Mouse (Mus musculus): ENCODE data around the gene Sema4c. TPM values are rescaled to one million over a fixed set of nuclear protein-coding genes. Genes with fewer than 3 reads are reported as not detected.

Gene Sema4c
- polyA plus RNA-seq, 1 experiment = 16.6 TPM

GRCm38 (mm10) chr1:36590664-36591063 is 32.5 kb upstream of the Sema4c start:
- Histone ChIP-seq H3ac (ENCODE audit: control insufficient read depth, insufficient read length, low read depth) (no peak overlapping the region), H3K27me3 (ENCODE audit: control insufficient read depth, insufficient read depth, insufficient read length) (no peaks in the 10 kb centered on the region), H3K36me3 (ENCODE audit: control insufficient read depth, insufficient read depth) (no peaks in the 10 kb centered on the region), H3K4me3 (ENCODE audit: insufficient read depth, poor library complexity, severe bottlenecking) (no peak overlapping the region), H3K79me3 (ENCODE audit: low read depth) (no peaks in the 10 kb centered on the region), H3K79me2 (ENCODE audit: control insufficient read depth, insufficient read depth) (no peaks in the 10 kb centered on the region)
- no peak for TF ChIP-seq MYOD1 (IDR thresholded peaks at IDR 0.05; ENCODE audit: control insufficient read depth, insufficient read length, low read depth)
- TF ChIP-seq FOSL1 (IDR thresholded peaks at IDR 0.05; ENCODE audit: insufficient read depth, low read length, poor library complexity, severe bottlenecking) = no peak
- TF ChIP-seq MAX (IDR thresholded peaks at IDR 0.05) = no peak
- TF ChIP-seq USF1 (IDR thresholded peaks at IDR 0.05; ENCODE audit: low read depth) = no peak
- no peak for TF ChIP-seq CEBPB (IDR thresholded peaks at IDR 0.05; ENCODE audit: low read depth)
- TF ChIP-seq MYOG (IDR thresholded peaks at IDR 0.05; ENCODE audit: control insufficient read depth, extremely low read depth, insufficient read length) = no peak
- no peak for TF ChIP-seq CTCF (IDR thresholded peaks at IDR 0.05; ENCODE audit: control insufficient read depth, insufficient read depth, insufficient read length)

- Histone ChIP-seq H3K36me3 (ENCODE audit: control insufficient read depth, insufficient read depth) (no peaks in the 10 kb centered on the region), H3K79me3 (ENCODE audit: low read depth) (no peaks in the 10 kb centered on the region), H3K4me3 (ENCODE audit: insufficient read depth, poor library complexity, severe bottlenecking) (no peak overlapping the region), H3ac (ENCODE audit: control insufficient read depth, insufficient read length, low read depth) (no peak overlapping the region), H3K27me3 (ENCODE audit: control insufficient read depth, insufficient read depth, insufficient read length) (no peaks in the 10 kb centered on the region), H3K79me2 (ENCODE audit: control insufficient read depth, insufficient read depth) (no peaks in the 10 kb centered on the region)
- no peak for TF ChIP-seq MYOD1 (IDR thresholded peaks at IDR 0.05; ENCODE audit: control insufficient read depth, insufficient read length, low read depth)
- TF ChIP-seq MAX (IDR thresholded peaks at IDR 0.05) = no peak
- no peak for TF ChIP-seq FOSL1 (IDR thresholded peaks at IDR 0.05; ENCODE audit: insufficient read depth, low read length, poor library complexity, severe bottlenecking)
- no peak for TF ChIP-seq CEBPB (IDR thresholded peaks at IDR 0.05; ENCODE audit: low read depth)
- TF ChIP-seq CTCF (IDR thresholded peaks at IDR 0.05; ENCODE audit: control insufficient read depth, insufficient read depth, insufficient read length) = no peak
- TF ChIP-seq MYOG (IDR thresholded peaks at IDR 0.05; ENCODE audit: control insufficient read depth, extremely low read depth, insufficient read length) = no peak
- TF ChIP-seq USF1 (IDR thresholded peaks at IDR 0.05; ENCODE audit: low read depth) = no peak
Observed at GRCm38 (mm10) chr1:36589486-36589885, 31.3 kb upstream of the Sema4c start.

- Histone ChIP-seq H3K79me3 (ENCODE audit: low read depth) (no peaks in the 10 kb centered on the region), H3K79me2 (ENCODE audit: control insufficient read depth, insufficient read depth) (no peaks in the 10 kb centered on the region), H3ac (ENCODE audit: control insufficient read depth, insufficient read length, low read depth) (no peak overlapping the region), H3K27me3 (ENCODE audit: control insufficient read depth, insufficient read depth, insufficient read length) (no peaks in the 10 kb centered on the region), H3K36me3 (ENCODE audit: control insufficient read depth, insufficient read depth) (no peaks in the 10 kb centered on the region), H3K4me3 (ENCODE audit: insufficient read depth, poor library complexity, severe bottlenecking) (no peak overlapping the region)
- no peak for TF ChIP-seq MYOD1 (IDR thresholded peaks at IDR 0.05; ENCODE audit: control insufficient read depth, insufficient read length, low read depth)
- TF ChIP-seq FOSL1 (IDR thresholded peaks at IDR 0.05; ENCODE audit: insufficient read depth, low read length, poor library complexity, severe bottlenecking) = no peak
- no peak for TF ChIP-seq USF1 (IDR thresholded peaks at IDR 0.05; ENCODE audit: low read depth)
- no peak for TF ChIP-seq CTCF (IDR thresholded peaks at IDR 0.05; ENCODE audit: control insufficient read depth, insufficient read depth, insufficient read length)
- no peak for TF ChIP-seq MYOG (IDR thresholded peaks at IDR 0.05; ENCODE audit: control insufficient read depth, extremely low read depth, insufficient read length)
- no peak for TF ChIP-seq MAX (IDR thresholded peaks at IDR 0.05)
- TF ChIP-seq CEBPB (IDR thresholded peaks at IDR 0.05; ENCODE audit: low read depth) = no peak
Observed at GRCm38 (mm10) chr1:36588476-36589450, 30.6 kb upstream of the Sema4c start.

GRCm38 (mm10) chr1:36587860-36588259 is 29.7 kb upstream of the Sema4c start:
- H3K4me3 ChIP-seq (ENCODE audit: insufficient read depth, poor library complexity, severe bottlenecking) = no peak overlapping the region
- no peaks in the 10 kb centered on the region for H3K27me3 ChIP-seq (ENCODE audit: control insufficient read depth, insufficient read depth, insufficient read length)
- no peaks in the 10 kb centered on the region for H3K79me2 ChIP-seq (ENCODE audit: control insufficient read depth, insufficient read depth)
- no peak overlapping the region for H3ac ChIP-seq (ENCODE audit: control insufficient read depth, insufficient read length, low read depth)
- TF ChIP-seq CEBPB (IDR thresholded peaks at IDR 0.05; ENCODE audit: low read depth) = no peak
- TF ChIP-seq MYOG (IDR thresholded peaks at IDR 0.05; ENCODE audit: control insufficient read depth, extremely low read depth, insufficient read length) = no peak
- TF ChIP-seq FOSL1 (IDR thresholded peaks at IDR 0.05; ENCODE audit: insufficient read depth, low read length, poor library complexity, severe bottlenecking) = no peak
- no peak for TF ChIP-seq MYOD1 (IDR thresholded peaks at IDR 0.05; ENCODE audit: control insufficient read depth, insufficient read length, low read depth)
- TF ChIP-seq USF1 (IDR thresholded peaks at IDR 0.05; ENCODE audit: low read depth) = no peak
- no peak for TF ChIP-seq MAX (IDR thresholded peaks at IDR 0.05)
- no peak for TF ChIP-seq CTCF (IDR thresholded peaks at IDR 0.05; ENCODE audit: control insufficient read depth, insufficient read depth, insufficient read length)
- H3K79me3 ChIP-seq (ENCODE audit: low read depth) = no peaks in the 10 kb centered on the region
- H3K36me3 ChIP-seq (ENCODE audit: control insufficient read depth, insufficient read depth) = no peaks in the 10 kb centered on the region

- H3K79me2 ChIP-seq (ENCODE audit: control insufficient read depth, insufficient read depth) = no peaks in the 10 kb centered on the region
- no peaks in the 10 kb centered on the region for H3K27me3 ChIP-seq (ENCODE audit: control insufficient read depth, insufficient read depth, insufficient read length)
- no peaks in the 10 kb centered on the region for H3K36me3 ChIP-seq (ENCODE audit: control insufficient read depth, insufficient read depth)
- no peak overlapping the region for H3ac ChIP-seq (ENCODE audit: control insufficient read depth, insufficient read length, low read depth)
- H3K79me3 ChIP-seq (ENCODE audit: low read depth) = no peaks in the 10 kb centered on the region
- no peak overlapping the region for H3K4me3 ChIP-seq (ENCODE audit: insufficient read depth, poor library complexity, severe bottlenecking)
- TF ChIP-seq CEBPB (IDR thresholded peaks at IDR 0.05; ENCODE audit: low read depth) = no peak
- no peak for TF ChIP-seq MYOG (IDR thresholded peaks at IDR 0.05; ENCODE audit: control insufficient read depth, extremely low read depth, insufficient read length)
- no peak for TF ChIP-seq USF1 (IDR thresholded peaks at IDR 0.05; ENCODE audit: low read depth)
- TF ChIP-seq FOSL1 (IDR thresholded peaks at IDR 0.05; ENCODE audit: insufficient read depth, low read length, poor library complexity, severe bottlenecking) = no peak
- TF ChIP-seq MYOD1 (IDR thresholded peaks at IDR 0.05; ENCODE audit: control insufficient read depth, insufficient read length, low read depth) = no peak
- no peak for TF ChIP-seq CTCF (IDR thresholded peaks at IDR 0.05; ENCODE audit: control insufficient read depth, insufficient read depth, insufficient read length)
- TF ChIP-seq MAX (IDR thresholded peaks at IDR 0.05) = no peak
Observed at GRCm38 (mm10) chr1:36586288-36586687, 28.1 kb upstream of the Sema4c start.
